Mouse (Mus musculus): ENCODE measurements at regions not wholly inside any gene's neighbourhood (a gene's known extent, or its start where the extent isn't known, plus 50 kb on each side); places are given as distances from the start of the nearest gene placed in this dataset.

DNA sequence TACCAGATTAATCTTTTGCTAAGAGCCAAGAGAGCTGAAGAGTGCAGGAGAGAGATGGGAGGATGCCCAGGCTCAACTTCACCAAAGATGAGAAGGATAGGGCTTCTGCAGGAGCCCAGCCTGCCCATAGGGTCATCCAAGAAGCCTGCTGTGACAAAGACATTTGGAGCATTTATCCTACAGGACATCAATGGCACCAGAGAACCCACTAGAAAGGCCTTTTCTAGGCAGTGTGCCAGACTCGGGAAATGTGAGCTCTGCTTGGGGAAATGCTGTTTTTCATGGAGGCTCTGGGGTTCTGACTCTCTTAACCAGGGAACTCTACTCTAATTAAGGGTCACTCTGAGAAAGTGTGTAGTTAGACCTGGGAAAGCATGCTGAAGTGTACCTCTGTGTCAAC, 470.8 kb downstream of the 1190002N15Rik start:
- Histone ChIP-seq H3K27me3 (ENCODE audit: control insufficient read depth, insufficient read depth, low read length) (no peaks in the 10 kb centered on the region), H3K4me1 (ENCODE audit: control insufficient read depth, insufficient read depth, low read length) (no peaks in the 10 kb centered on the region), H3K4me2 (ENCODE audit: low read depth, severe bottlenecking) (no peak overlapping the region), H3K9me3 (ENCODE audit: control insufficient read depth, low read length) (no peaks in the 10 kb centered on the region), H3K4me3 (ENCODE audit: low read depth, low read length) (no peak overlapping the region), H3K9ac (ENCODE audit: low read length) (no peak overlapping the region), H3K36me3 (ENCODE audit: control insufficient read depth, insufficient read depth, low read length) (no peaks in the 10 kb centered on the region), H3K27ac (replicated peaks; ENCODE audit: low read depth, low read length) (no peak overlapping the region)
- no peak for DNase-seq (ENCODE audit: low spot score)
- 58% methylated on average over 1 of the region's 1 CpGs for WGBS
- ATAC-seq (ENCODE audit: insufficient number of reproducible peaks, low FRiP score, low TSS enrichment, low read depth): no peak

DNA sequence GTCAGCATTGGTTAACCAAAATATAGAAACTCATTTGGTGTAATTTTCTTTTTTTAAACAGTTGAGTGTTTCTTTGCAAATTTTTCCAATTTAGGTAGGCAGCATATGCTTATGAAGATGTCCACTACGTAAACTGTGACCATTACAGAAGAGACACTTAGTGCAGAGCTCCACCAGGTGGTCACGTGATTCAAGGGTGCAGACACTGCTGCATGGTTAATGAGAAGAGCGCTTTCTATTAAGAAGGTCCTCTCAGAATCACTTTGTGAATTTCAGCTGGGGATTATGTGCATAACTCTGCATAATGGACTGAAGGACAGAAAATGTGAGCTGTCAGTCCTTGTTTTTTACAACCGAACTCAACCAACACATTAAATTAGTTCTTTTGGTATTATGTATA, 484.7 kb downstream of the 1190002N15Rik start:
- H3K4me2 ChIP-seq (ENCODE audit: low read depth, severe bottlenecking): no peak overlapping the region
- no peak overlapping the region for H3K27ac ChIP-seq (replicated peaks; ENCODE audit: low read depth, low read length)
- H3K4me1 ChIP-seq (ENCODE audit: control insufficient read depth, insufficient read depth, low read length): no peaks in the 10 kb centered on the region
- H3K4me3 ChIP-seq (ENCODE audit: low read depth, low read length): no peak overlapping the region
- 74% methylated on average over 4 of the region's 4 CpGs for WGBS
- no peaks in the 10 kb centered on the region for H3K9me3 ChIP-seq (ENCODE audit: control insufficient read depth, low read length)
- H3K9ac ChIP-seq (ENCODE audit: low read length): no peak overlapping the region
- ATAC-seq (ENCODE audit: insufficient number of reproducible peaks, low FRiP score, low TSS enrichment, low read depth): no peak
- no peak for DNase-seq (ENCODE audit: low spot score)
- H3K27me3 ChIP-seq (ENCODE audit: control insufficient read depth, insufficient read depth, low read length): no peaks in the 10 kb centered on the region
- no peaks in the 10 kb centered on the region for H3K36me3 ChIP-seq (ENCODE audit: control insufficient read depth, insufficient read depth, low read length)

DNA sequence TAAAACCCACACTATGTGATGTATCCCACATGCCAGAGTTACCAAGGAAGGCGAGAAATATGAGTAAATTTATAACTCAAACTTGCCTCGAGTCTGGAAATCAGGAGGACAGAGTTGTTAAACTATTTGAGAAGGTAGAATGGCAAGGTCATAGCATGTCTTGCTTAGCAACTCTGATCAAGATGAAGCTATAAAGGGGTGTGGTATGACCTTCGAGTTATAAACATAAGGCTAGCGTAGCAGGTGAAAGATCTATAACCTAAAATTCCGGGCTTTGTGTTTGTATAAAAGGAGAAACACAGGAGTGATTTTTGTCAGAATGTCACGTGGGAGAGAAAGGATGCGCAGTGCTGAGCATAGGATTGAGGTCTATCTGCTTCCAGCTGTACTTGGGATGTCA, 490.0 kb downstream of the 1190002N15Rik start:
- no peak overlapping the region for H3K27ac ChIP-seq (replicated peaks; ENCODE audit: low read depth, low read length)
- H3K9me3 ChIP-seq (ENCODE audit: control insufficient read depth, low read length): no peaks in the 10 kb centered on the region
- no peaks in the 10 kb centered on the region for H3K27me3 ChIP-seq (ENCODE audit: control insufficient read depth, insufficient read depth, low read length)
- WGBS: 86% methylated on average over 7 of the region's 7 CpGs
- no peaks in the 10 kb centered on the region for H3K4me1 ChIP-seq (ENCODE audit: control insufficient read depth, insufficient read depth, low read length)
- H3K4me3 ChIP-seq (ENCODE audit: low read depth, low read length): no peak overlapping the region
- DNase-seq (ENCODE audit: low spot score) (no peak), ATAC-seq (ENCODE audit: insufficient number of reproducible peaks, low FRiP score, low TSS enrichment, low read depth) (no peak)
- no peak overlapping the region for H3K9ac ChIP-seq (ENCODE audit: low read length)
- H3K36me3 ChIP-seq (ENCODE audit: control insufficient read depth, insufficient read depth, low read length): no peaks in the 10 kb centered on the region
- no peak overlapping the region for H3K4me2 ChIP-seq (ENCODE audit: low read depth, severe bottlenecking)

DNA sequence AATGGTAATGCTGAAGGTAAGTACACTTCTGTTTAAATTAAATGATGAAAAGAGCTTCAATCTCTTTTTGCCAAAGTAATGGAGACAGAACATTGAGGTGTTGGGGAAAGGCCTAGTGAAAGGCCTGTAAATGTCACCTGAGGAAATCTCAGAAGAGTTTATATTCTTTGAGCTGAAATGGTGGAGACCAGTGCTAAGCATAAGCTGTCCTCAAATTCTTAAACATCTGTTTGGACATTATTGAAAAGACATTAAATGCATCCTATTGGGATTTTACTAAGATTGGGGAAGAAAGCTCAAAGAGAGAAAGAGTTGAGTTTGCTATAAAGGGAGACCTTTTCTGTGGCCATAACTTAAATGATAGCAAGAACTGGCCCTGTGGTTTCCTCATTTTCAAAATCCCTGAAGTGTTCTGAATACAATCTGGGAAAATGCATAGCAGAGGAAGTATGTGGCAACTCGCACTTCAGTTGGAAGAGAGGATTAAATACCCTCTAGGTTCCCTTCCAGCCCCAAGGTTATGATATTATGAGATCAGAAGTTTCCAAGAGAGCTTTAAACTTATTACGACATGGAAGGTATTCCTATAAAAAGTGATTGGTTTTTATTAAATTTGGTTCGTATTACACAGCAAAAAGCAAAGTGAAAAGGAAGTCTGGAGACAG, 492.3 kb downstream of the 1190002N15Rik start:
- no peaks in the 10 kb centered on the region for H3K4me1 ChIP-seq (ENCODE audit: control insufficient read depth, insufficient read depth, low read length)
- H3K36me3 ChIP-seq (ENCODE audit: control insufficient read depth, insufficient read depth, low read length): no peaks in the 10 kb centered on the region
- no peak overlapping the region for H3K4me3 ChIP-seq (ENCODE audit: low read depth, low read length)
- H3K4me2 ChIP-seq (ENCODE audit: low read depth, severe bottlenecking): no peak overlapping the region
- DNase-seq (ENCODE audit: low spot score): no peak
- ATAC-seq (ENCODE audit: insufficient number of reproducible peaks, low FRiP score, low TSS enrichment, low read depth): no peak
- no peak overlapping the region for H3K27ac ChIP-seq (replicated peaks; ENCODE audit: low read depth, low read length)
- H3K27me3 ChIP-seq (ENCODE audit: control insufficient read depth, insufficient read depth, low read length): no peaks in the 10 kb centered on the region
- H3K9me3 ChIP-seq (ENCODE audit: control insufficient read depth, low read length): no peaks in the 10 kb centered on the region
- no peak overlapping the region for H3K9ac ChIP-seq (ENCODE audit: low read length)
- 62% methylated on average over 3 of the region's 3 CpGs for WGBS

DNA sequence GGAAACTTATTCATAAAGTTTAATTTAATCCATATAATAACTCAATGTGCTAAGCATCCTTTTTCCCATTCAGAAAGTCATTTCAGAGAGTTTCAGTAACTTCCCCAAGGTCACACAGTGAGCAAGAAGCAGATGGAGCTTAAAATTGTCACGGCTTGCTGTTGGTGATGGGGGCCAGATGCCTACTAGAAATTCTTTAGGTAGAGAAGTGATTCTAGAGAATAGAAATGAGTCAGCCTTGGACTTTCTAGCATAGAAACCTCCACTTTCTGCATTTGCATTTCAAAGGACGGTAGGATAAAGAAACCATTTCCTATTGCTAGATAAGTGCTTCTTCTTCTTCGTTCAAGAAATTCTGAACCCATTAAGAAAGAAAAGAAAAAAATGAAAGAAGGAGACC, 514.1 kb downstream of the 1190002N15Rik start:
- Histone ChIP-seq H3K4me3 (ENCODE audit: low read depth, low read length) (no peak overlapping the region), H3K27me3 (ENCODE audit: control insufficient read depth, insufficient read depth, low read length) (no peaks in the 10 kb centered on the region), H3K9me3 (ENCODE audit: control insufficient read depth, low read length) (no peaks in the 10 kb centered on the region), H3K27ac (replicated peaks; ENCODE audit: low read depth, low read length) (no peak overlapping the region), H3K36me3 (ENCODE audit: control insufficient read depth, insufficient read depth, low read length) (no peaks in the 10 kb centered on the region), H3K9ac (ENCODE audit: low read length) (no peak overlapping the region), H3K4me1 (ENCODE audit: control insufficient read depth, insufficient read depth, low read length) (no peaks in the 10 kb centered on the region), H3K4me2 (ENCODE audit: low read depth, severe bottlenecking) (no peak overlapping the region)
- 72% methylated on average over 3 of the region's 3 CpGs for WGBS
- ATAC-seq (ENCODE audit: insufficient number of reproducible peaks, low FRiP score, low TSS enrichment, low read depth) (no peak), DNase-seq (ENCODE audit: low spot score) (no peak)

DNA sequence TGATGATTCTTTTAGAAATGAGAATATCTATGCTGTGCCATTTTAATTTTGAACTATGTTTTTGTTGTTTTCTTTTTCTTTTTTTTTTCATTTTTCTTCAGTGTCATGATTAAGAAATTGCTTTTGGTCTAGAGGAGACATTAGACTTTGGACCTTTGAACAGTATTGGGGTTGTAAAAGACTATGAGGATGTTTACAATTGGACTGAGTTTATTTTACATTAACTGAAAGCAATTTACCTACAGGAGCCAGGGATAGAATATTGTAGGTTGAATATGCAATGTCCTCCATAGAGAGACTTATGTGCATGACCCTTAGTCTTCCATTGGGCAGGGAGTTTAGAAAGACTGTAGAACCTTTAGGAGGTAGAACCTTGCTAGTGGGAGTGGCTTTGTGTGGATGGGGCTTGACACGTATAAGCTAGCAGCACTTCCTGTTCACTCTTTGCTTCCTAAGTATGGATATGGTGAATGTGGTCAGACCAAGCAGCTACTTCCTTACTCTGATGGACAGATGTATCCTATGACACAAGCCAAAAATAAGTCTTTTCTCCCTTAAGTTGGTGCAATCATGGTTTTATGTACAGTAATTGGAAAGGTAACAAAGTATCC, 516.5 kb downstream of the 1190002N15Rik start:
- Histone ChIP-seq H3K9ac (ENCODE audit: low read length) (no peak overlapping the region), H3K4me1 (ENCODE audit: control insufficient read depth, insufficient read depth, low read length) (no peaks in the 10 kb centered on the region), H3K4me2 (ENCODE audit: low read depth, severe bottlenecking) (no peak overlapping the region), H3K27ac (replicated peaks; ENCODE audit: low read depth, low read length) (no peak overlapping the region), H3K36me3 (ENCODE audit: control insufficient read depth, insufficient read depth, low read length) (no peaks in the 10 kb centered on the region), H3K27me3 (ENCODE audit: control insufficient read depth, insufficient read depth, low read length) (no peaks in the 10 kb centered on the region), H3K4me3 (ENCODE audit: low read depth, low read length) (no peak overlapping the region), H3K9me3 (ENCODE audit: control insufficient read depth, low read length) (no peaks in the 10 kb centered on the region)
- no peak for DNase-seq (ENCODE audit: low spot score)
- WGBS: 70% methylated on average over 1 of the region's 1 CpGs
- no peak for ATAC-seq (ENCODE audit: insufficient number of reproducible peaks, low FRiP score, low TSS enrichment, low read depth)

DNA sequence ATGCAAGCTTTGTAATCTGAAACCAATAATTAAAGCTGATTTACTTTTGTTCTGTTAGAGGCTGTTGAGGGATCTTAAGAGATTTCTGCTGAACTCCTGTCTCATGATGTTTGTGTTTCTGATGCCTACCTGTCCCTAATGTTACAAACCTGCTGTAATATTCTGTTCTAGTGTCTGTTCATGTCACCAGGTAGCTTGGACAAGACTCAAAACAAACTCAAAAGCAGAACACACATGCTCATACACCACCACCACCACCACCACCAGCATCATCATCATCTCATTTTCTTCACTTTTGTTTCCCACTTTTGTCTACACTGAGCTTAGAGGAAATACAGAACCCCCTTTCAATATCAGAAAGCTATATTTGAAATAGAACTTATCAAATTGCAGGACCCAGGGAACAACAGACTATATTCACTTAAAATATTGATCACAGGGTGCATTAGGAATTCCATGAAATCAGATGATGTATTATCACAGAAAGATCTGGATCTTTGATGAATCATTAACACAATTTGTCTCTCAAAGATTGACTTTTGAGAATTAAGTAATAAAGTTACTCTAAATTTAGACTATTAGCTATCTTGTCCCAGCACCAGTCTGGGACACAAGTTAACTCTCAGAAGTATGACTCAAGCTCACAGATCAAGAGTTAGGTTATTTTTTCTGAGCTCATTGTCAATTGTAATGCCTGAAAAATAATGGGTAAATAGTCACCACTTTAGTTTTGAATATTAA, 521.0 kb downstream of the 1190002N15Rik start:
- ATAC-seq (ENCODE audit: insufficient number of reproducible peaks, low FRiP score, low TSS enrichment, low read depth): no peak
- DNase-seq (ENCODE audit: low spot score): no peak
- Histone ChIP-seq H3K4me1 (ENCODE audit: control insufficient read depth, insufficient read depth, low read length) (no peaks in the 10 kb centered on the region), H3K4me3 (ENCODE audit: low read depth, low read length) (no peak overlapping the region), H3K27me3 (ENCODE audit: control insufficient read depth, insufficient read depth, low read length) (no peaks in the 10 kb centered on the region), H3K27ac (replicated peaks; ENCODE audit: low read depth, low read length) (no peak overlapping the region), H3K9ac (ENCODE audit: low read length) (no peak overlapping the region), H3K4me2 (ENCODE audit: low read depth, severe bottlenecking) (no peak overlapping the region), H3K36me3 (ENCODE audit: control insufficient read depth, insufficient read depth, low read length) (no peaks in the 10 kb centered on the region), H3K9me3 (ENCODE audit: control insufficient read depth, low read length) (no peaks in the 10 kb centered on the region)

DNA sequence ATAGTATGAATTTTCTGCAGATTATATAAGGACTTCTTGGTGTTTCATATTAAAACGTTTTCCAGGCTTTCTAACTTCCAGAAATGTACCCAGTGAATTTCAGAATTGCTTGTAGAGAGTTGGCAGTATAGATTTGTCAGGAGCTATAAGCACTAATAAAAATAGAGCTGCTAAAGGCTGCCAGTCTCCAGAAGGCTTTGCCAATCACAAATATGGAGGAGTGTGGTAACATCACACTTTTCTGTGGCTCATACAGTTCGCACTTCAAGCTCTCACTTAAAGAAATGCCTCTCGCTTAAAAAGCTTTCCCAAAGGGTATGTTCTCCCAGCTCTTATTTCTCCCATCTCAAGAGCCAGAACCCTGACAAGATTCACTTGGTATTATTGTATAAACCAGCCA, 545.7 kb downstream of the 1190002N15Rik start:
- no peak overlapping the region for H3K9ac ChIP-seq (ENCODE audit: low read length)
- H3K27ac ChIP-seq (replicated peaks; ENCODE audit: low read depth, low read length): no peak overlapping the region
- ATAC-seq (ENCODE audit: insufficient number of reproducible peaks, low FRiP score, low TSS enrichment, low read depth) (no peak), DNase-seq (ENCODE audit: low spot score) (no peak)
- no peaks in the 10 kb centered on the region for H3K27me3 ChIP-seq (ENCODE audit: control insufficient read depth, insufficient read depth, low read length)
- H3K4me3 ChIP-seq (ENCODE audit: low read depth, low read length): no peak overlapping the region
- 72% methylated on average over 3 of the region's 3 CpGs for WGBS
- H3K9me3 ChIP-seq (ENCODE audit: control insufficient read depth, low read length): no peaks in the 10 kb centered on the region
- no peak overlapping the region for H3K4me2 ChIP-seq (ENCODE audit: low read depth, severe bottlenecking)
- no peaks in the 10 kb centered on the region for H3K36me3 ChIP-seq (ENCODE audit: control insufficient read depth, insufficient read depth, low read length)
- no peaks in the 10 kb centered on the region for H3K4me1 ChIP-seq (ENCODE audit: control insufficient read depth, insufficient read depth, low read length)
